Mouse (Mus musculus) lung, postnatal 0 days (tissue): ENCODE results near the gene Cdhr3.

ENCODE experiments used
- CTCF ChIP-seq: IDR thresholded peaks from 2 replicates; pipeline ENCODE4 v1.5.1; 2016; ENCODE audit warnings: antibody characterized with exemption, mild to moderate bottlenecking
- EP300 ChIP-seq: IDR thresholded peaks from 2 replicates; pipeline ENCODE4 v1.6.1; 2016; ENCODE audit warnings: antibody characterized with exemption, mild to moderate bottlenecking, control low read depth

- TF ChIP-seq CTCF (no peak), EP300 (no peak)
These were observed 16.4 kb downstream of the Cdhr3 start for GRCm38 (mm10) chr12:33076309-33076708.
